Mouse (Mus musculus): ENCODE results near the gene Nfe2l1. TPM values are rescaled to one million over a fixed set of nuclear protein-coding genes. Genes with fewer than 3 reads are reported as not detected.
A peak's percentile ranks its signal among the peaks of the same experiment; 100 is the strongest.

Gene Nfe2l1
- total RNA-seq, 2 experiments from 2014 or later, result 458 to 487 TPM

GRCm38 (mm10) chr11:96847240-96847639 lies 17.5 kb upstream of the Nfe2l1 start:
- DNase-seq, result no peak

DNA sequence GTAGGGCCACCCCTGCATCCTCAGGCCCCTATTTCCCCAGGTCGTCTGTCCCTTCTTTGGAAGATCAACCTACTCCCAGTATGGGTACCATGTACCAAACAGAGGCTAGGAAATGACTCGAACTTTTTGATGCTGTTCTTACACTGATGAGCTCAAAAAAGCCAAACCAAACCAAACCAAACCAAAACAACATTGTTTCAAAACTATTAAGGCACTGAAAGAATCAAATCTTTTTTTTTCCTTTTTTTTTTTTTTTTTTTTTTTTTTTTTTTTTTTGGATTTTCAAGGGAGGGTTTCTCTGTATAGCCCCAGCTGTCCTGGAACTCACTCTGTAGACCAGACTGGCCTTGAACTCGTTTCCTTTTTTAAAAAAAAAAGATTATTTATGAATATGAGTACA lies 13.9 kb upstream of the Nfe2l1 start:
- DNase-seq, result no peak

- no peak for DNase-seq
Measured at GRCm38 (mm10) chr11:96840290-96840689, 10.5 kb upstream of the Nfe2l1 start.

DNA sequence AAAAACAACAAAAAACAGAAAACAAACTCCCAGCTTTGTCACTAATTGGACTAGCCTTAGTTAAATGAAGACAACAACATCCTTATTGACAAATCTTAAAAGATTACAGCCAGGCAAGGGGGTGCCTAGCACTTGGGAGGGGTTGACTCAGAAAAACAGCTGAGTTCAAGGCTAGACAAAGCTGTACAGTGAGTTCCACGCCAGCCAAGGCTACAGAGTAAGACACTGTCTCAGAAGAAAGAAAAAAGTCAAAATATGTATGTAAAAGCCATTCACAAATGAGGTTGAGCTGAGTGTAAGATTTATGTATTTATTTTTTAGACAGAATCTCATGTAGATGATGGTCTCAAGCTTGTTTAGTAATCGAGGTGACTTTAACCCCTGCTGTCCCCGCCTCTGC lies 10.1 kb upstream of the Nfe2l1 start:
- DNase-seq, result no peak

GRCm38 (mm10) chr11:96839428-96839827 lies 9.7 kb upstream of the Nfe2l1 start:
- no peak for DNase-seq

DNA sequence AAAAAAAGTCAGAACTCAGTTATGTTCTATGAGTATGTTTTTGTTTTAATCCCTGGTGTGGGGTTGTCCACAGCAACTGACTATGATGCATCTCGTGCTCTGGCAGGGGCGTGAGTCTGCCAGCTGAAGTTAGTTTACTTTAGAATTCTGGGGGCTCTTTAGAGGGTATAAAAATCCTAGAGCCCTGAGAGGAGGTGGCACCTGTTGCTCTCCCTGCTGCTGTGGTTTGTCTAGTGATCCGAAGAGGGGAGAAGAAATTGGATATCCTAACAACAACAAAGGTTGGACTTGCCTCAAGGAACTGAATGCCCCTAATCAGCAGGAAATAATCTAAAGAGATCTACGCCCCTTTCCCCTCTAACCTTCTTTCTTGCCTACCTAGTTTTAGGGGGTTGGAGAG lies 8.6 kb upstream of the Nfe2l1 start:
- DNase-seq, result no peak

DNA sequence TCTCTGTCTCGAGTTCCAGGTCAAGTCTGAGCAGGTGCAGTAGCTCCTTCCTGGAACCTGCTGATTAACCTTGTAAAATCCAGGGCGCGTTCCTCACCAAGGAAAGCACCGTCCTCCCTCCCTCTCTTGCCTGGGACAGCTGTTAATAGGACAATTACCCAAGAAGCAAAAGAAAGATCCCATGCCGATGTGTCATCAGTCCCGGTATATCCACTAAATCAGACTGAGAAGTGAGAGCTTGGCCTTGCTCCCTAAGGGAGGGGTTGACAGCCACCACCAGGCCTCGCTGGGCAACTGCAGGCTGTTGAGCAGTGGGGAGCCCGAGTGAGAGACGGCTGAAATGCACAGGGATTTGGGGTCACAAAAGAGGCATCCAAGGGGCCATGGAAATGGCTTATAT lies 7.5 kb upstream of the Nfe2l1 start:
- DNase-seq, result no peak

- DNase-seq, result no peak
Measured at GRCm38 (mm10) chr11:96834127-96834526, 4.4 kb upstream of the Nfe2l1 start.

DNA sequence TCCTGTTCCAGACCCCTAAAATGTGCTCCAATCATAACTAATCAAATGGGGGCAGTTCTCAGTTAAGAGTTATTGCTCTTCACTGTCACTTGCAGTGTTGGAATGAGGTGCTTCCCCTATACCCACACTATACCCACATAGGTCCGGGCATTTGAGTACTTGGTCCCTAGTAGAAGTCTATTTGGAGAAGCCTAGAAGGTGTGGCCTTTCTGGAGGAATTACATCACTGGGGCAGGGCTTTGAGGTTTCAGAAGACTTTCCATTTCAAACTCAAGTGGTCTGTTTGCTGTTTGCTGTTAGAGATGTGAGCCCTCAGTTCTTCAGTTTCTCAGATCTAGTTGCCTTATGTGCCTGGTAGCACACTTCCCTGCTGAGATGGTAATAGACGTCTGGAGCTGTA lies 3.2 kb upstream of the Nfe2l1 start:
- no peak for DNase-seq

DNA sequence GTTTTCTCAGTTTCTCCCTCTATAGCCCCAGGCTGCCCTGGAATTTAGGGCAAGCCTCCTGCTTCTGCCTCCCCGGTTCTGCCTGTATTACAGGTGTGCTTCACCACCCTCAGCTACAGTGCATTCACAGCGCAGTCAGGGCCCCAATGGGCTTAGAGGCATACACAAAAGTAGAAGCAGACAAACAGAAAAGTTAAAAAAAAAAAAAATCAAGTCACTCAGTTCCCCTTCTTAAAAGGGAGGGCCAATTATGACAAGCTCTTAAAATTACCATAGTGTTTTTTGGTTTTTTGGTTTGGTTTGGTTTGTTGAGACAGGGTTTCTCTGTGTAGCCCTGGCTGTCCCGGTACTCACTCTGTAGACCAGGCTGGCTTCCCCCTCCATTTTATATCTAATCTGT lies 2.8 kb upstream of the Nfe2l1 start:
- DNase-seq, result no peak

DNA sequence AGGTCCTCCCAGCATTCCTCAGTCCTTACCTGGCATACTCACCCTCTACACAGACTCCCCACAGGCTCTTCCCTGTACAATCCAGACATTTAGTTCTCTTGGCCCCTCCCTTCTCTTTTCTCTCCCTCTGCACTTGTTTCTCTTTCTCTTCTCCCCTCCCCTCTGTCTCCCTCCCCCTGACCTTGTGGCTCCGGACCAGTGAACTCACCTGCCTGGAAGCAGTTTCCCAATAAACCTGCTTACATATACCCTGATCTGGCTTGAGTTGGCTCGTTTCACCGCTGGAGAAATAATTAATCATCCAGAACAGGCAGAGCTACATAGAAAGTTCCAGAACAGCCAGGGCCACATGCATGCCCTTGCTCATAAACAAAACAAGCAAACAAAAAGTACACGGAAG lies 1.7 kb upstream of the Nfe2l1 start:
- no peak for DNase-seq

- DNase-seq, result no peak
Measured at GRCm38 (mm10) chr11:96830539-96831216, 910 bp upstream of the Nfe2l1 start.

DNA sequence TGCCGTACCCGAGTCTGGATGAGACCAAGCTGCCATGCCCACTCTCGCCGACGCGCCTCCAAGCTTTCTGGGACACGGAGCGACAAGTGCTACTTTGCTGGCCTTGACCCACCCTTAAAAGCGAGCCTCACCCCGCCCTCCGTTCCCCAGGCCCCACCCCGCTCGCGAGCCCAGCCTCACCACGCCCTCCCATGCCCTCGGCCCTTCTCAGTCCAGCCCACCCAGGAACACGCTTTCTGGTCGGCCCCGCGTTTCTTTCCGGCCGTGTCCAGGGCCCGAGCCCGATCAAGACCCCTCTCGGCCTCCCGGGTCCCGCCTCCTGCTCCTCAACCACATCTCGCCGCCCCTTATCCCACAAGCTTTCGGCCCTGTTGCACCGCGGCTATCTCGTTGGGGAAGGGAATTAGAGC lies 360 bp downstream of the Nfe2l1 start:
- peak; percentile 94 for DNase-seq

DNA sequence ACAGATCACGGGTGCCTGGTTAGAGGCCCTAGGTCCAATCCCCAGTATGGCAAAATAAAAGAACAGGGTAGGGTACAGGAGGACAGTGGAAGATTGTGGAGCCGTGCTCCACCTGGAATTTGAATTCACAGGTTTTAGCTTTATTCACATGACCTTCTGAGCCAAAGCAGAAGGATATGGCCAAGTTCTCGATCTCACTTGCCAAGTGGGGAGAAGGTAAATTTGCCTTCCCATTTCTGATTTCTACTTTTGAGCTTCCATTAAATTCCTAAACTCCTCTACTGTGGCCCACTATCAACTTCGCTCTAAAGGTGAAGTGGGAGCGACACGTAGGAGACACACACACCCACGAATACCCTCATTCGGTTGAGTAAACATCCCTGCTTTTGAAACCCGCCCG lies 887 bp downstream of the Nfe2l1 start:
- DNase-seq, result no peak

DNA sequence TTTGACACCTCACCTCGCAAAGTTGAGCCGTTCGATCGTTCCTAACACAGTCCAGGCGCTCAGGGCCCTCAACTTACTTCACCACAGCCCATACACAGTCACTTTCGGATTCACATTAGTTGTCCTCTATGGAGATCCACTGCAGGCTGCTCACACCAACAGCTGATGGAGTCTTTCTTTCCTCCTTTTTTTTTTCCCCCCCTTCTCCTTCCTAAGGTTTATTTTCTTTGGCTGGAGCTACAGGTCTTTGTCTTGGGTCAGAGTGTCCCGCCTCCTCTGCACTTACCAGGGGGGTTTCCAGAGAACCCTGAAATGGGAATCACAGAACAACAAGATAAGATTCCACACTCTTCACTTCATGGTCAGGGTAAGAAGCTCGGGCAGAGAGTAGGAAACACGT lies 1.9 kb downstream of the Nfe2l1 start:
- DNase-seq, result peak; percentile 37 to 54

GRCm38 (mm10) chr11:96827062-96827581 lies 2.6 kb downstream of the Nfe2l1 start:
- peak; percentile 25 to 48 for DNase-seq

DNA sequence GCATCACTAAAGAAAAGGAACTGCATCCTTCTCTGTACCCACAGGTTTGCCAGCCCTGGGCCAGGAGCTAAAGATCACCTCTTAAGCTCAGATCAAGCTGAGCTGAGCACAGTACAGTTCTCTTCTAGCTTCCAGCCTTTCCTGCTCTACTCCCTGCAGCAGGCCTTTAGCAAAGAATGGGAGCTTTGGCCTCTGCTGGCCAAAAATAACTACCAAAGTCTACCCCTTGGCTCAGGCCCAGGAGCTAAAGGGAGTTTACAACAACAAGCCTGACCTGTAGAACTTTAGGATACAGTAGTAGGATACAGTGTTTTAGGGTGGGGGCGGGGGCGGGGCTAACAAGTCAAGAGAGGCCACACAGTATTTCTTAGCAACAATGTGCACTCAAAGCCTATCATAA lies 3.3 kb downstream of the Nfe2l1 start:
- peak; percentile 72 to 73 for DNase-seq

DNA sequence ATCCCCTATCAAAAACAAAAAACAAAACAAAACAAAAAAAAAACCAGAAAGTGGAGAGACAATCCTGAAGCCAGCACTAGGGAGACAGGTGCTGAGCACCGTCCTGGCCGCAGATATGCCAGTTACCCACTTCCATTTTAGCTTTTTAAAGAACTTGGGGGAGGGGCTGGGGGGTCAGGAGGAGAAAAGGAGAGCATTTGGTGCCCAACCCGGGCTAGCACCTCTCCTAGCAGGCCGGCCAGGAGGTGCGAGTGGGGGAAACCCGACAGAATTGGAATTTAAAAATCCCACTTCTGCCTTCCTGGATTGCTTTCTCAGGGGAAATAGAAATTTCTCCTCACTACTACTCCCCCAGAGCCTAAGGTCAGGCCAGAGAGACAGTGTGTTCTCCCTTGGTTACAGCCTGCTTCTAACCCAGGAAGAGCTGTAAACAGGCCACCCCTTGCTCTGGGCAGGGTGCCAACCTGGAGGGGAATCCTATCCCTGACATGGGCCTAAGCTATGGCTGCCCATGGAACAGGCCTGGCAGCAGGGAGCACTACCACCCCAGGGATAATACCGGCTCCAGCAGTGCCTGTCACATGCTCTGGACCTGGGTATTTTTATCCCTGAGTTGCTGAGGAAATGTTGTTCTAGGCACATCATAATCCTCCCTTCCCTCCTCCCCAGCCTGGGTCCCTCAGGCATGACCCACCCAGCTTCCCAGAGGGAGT lies 4.8 kb downstream of the Nfe2l1 start:
- peak; percentile 88 to 92 for DNase-seq

GRCm38 (mm10) chr11:96823880-96824782 lies 5.6 kb downstream of the Nfe2l1 start:
- DNase-seq, result peak; percentile 87 to 93

DNA sequence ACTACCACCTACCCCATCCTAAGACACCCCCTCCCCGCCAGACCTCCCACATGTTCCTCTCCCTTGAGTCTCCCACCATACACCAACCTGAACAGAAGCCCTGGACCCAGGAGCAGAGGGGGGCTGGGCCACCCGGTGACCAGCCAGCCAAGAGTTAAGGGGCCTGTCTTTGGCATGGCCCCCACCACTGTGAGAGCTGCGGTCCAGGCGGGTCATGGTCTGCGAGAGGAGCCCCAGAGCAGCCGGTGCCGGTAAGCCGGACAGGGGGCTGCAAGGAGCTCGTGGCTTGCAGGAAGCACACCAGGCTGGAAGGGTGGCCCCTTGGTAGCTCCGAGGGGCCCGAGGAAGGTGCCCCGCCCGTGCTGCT lies 6.3 kb downstream of the Nfe2l1 start:
- DNase-seq, result no peak

DNA sequence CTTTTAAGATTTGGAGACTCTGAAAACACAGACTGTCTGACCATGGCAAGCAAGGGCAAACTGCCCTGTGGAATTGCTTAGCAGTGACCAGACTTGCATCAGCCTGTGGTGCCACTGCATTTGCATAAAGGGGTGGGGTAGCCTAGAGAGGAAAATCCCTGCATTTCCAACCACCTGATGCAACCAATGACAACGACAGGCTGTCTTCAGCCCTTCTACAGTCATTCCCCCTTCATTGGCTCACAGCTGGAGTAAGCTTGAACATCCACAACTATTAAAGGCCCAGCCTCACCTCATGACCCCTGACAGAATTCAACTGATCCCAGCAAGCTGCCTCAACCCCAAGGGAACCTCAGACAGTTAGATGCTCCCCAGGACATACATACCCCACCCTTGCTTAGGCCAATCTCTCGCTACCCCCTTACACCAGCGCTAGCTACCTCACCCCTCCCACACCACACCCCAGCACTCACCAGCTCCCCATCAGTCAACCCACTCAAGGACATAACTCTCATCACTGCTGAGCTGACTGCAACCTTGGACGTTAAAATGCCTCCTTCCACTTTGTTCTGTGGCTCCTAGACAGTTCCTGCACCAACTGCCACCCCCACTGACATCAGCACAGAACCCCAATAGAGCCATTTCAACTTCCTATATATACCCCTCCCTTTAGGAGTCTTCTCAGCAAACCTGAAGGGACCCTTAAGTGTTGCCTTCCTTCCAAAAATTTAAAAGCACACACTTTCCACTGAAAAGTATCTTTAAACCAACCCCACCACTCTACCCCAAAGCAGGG lies 6.9 kb downstream of the Nfe2l1 start:
- DNase-seq, result peak in 1 of 2 experiments; percentile 31

- DNase-seq, result no peak
Measured at GRCm38 (mm10) chr11:96821956-96822355, 7.8 kb downstream of the Nfe2l1 start.
